Mouse (Mus musculus) lung, postnatal 14 days (tissue): ENCODE measurements at regions not wholly inside any gene's neighbourhood (a gene's known extent, or its start where the extent isn't known, plus 50 kb on each side); places are given as distances from the start of the nearest gene placed in this dataset.

Source experiments
- DNase-seq: peaks from one replicate; pipeline ENCODE4 v3.0.0; 2021

DNA sequence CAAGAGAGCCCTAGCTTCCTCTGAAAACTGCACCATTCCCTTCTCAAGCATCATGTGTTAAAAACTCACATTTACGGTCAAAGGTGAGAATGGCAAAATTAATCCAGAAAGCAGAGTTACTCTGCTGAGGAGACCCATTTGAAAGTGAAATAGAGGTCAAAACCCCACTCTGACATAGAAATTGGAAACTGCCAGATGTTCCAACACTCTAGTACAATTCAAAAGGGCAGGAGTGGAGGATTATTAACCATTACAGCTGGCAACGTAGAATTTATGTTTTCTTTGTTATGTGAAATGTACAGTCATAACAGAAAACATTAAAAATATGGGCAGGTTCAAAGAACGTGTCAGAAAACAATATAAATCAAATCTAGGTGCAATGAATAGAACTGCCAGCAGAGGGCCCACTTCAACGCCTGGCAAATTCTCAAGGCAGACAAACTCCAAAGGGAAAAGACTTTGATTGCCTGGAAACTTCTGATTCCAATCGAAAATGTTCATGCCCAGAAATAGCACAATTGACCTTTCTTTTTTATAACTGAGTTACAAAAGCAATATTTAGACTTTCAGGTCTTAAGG, 54.2 kb upstream of the Rfpl4b start:
- DNase-seq: peak; percentile 73

DNA sequence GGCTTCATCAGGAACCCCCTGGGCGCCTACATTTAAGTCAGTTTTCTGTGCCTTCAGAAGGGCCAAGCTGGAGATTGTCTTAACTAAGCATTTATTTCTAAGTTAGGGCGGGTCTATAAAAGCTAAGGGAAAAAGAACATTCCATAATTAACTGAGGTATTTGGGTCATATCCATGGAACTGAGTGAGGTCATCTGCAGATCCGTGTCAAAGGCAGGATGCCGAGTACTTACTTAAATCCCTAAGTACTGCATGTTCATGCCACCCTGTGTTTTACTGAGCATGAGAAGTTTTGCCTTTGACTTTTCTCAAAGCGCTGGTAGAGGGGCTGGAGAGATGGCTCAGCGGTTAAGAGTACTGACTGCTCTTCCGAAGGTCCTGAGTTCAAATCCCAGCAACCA, 57.7 kb upstream of the Rfpl4b start:
- DNase-seq: no peak

DNA sequence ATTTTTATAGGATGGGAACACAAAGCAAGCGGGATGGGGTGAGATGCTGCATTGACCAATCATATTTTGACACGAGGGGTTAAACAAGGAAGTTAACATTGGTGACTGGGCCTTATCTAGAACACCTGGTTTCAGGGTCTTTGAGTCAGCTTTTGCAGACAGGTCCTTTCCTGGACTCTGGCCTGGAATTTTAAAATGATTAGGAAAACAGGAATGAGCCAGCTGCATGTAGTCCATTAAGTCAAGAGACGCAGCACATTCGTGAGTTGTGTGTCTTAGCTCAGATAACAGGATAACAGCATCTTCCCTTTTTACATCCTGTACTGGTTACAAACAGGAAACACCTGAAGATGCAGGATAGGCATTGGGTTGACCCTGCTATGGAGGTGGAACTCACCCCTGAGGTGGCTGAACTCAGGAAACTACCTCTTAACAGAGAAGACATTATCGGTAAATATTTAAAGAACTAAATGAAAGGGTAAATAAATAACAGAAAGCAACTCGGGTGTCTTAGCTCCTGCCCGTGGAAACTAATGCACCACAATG, 59.1 kb upstream of the Rfpl4b start:
- DNase-seq: no peak

DNA sequence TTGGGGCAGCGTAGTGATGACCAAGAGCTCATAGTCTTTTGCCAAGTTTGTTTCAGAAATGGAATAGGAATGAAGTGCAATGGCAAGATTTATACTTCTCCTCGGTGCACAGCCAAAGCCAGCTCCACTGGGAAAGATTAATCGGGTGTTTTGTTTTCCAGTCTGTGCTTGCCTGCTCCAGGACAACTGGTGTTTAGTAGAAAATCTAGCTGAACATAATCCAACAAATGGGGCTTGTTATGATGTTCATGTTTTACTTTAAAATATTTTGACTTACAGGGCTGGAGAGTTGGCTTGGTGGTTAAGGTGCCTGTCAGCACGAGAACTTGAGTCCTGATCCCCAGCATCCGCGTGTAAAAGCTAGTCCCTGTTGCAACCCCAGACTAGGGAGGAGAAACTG, 60.6 kb upstream of the Rfpl4b start:
- DNase-seq: peak; percentile 37

DNA sequence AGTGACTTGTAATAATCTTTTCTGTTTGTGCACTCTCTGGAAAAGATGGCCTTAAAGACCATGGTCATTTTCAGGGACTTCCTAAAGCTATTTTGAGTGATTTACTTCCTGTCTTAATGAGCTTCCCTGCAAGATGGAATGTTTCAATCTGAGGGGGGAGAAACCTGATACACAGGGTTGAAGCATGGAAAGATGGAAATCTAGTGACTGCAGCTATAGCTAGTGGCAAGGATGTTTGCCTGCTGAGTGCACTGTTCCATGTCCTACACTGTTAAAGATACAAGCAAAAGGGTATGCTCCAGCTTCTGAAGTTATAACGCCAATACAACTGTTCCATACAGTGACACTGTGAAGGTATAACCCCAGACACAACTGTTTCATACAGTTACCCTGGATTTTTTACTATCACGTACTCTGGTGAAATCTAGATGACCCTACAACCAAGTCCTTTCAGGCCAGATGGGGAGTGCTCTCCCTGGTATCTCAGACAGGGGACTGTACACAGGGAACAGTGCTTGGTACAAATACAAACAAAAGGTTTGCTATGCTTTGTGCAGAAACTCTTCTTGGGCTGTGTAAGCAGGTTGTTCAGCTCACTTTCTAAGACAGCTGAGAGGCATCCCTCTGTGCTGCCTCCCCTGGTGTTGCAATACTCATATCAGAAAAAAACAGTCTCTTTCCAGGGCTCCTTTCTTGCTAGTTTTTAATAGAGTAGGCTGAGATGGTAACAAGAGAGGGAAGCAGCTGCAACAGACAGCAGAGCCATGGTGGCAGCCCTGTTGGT, 62.4 kb upstream of the Rfpl4b start:
- DNase-seq: no peak

DNA sequence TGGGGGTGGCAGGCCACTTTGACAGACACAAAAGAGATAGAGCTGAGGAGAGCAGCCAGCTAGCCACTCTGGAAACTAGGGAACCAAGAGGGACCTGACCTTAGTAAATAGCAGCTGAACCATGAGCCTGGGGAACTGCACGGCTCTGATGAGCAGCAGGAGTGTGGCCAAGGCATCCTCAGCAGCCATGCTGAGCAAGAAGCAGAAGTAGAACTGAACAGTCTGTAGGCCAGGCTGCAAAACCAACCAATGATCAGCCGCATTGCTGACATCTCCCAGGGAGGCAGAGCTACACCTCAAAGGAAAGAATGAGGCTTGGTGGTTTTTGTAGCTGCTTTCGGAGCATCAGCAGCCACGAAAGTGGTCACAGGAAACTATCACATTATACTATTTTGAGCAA, 63.1 kb upstream of the Rfpl4b start:
- DNase-seq: no peak

DNA sequence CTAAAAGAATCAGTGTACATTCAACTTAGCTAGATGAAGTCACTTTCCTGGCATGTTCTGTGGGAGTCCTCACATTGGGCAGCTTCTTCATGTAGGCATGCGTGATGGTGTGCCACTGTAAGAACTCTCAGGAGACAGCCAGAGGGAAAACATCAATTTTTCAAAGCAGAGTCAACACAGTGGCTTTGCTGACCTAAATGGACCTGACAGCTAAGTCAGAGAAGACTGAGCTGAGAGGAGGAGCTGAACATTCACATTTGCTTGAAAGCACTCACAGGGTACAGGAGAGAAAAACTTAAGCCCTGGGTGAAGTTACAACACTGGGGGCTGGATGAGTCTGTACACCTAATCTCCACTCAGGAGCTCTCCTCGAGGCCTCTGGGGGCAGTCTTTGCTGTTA, 64.9 kb upstream of the Rfpl4b start:
- DNase-seq: no peak

DNA sequence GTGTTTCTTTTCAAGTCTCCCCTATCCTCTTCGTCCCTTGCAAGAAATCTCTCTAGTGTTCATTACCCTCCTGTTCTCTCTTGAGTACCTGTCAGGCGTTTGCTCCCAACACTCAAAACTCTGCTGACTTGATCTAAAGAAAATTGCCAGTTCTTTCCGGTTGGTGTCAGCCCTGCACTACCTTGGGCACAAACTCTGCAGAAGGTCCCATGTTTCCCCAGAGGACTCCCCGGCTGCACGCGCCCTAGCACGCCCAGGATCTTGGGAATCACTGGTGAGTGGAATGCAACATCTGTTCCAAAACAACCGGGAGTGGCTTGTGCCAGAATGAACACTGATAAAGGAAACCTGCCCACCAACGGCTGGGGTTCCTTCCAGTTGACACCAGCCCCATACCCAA, 66.3 kb upstream of the Rfpl4b start:
- no peak for DNase-seq

DNA sequence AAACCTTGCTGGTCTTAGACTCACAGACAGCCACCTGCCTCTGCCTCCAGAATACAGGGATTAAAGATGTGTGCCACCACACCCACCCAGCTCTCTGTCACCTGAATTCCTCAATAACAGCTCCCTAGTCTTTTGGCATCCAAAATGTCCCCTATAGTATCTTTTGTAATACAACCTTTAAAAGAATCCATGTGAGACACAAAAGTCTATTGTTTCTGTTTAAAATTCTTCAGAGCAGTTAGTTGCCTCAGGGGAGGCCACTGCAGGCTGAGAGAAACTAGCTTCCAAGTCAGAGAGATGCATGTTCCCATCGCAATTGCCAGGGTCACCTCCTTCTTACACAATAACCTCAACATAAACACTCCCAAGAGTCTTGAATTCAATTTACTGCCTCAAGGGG, 70.6 kb upstream of the Lama4 start:
- DNase-seq: no peak

DNA sequence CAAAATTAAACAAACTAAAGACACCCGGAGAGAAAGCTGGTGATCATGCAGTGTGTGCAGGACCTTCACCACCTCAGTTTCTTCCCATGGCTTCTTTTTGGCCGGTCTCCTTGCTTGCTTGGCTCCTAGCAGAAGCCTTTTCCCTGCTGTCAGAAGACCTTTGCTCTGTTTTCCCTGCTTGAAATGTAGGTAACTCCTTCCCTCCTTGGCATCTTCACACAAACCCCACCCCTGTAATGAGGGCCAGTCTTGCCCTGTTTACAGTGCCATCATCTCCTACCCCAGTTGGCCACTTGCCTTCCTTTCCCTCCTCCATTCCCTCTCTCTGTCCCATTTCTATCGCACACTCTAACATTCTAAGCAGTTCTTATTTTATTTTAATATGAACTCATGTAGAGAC, 69.7 kb upstream of the Lama4 start:
- DNase-seq: no peak

DNA sequence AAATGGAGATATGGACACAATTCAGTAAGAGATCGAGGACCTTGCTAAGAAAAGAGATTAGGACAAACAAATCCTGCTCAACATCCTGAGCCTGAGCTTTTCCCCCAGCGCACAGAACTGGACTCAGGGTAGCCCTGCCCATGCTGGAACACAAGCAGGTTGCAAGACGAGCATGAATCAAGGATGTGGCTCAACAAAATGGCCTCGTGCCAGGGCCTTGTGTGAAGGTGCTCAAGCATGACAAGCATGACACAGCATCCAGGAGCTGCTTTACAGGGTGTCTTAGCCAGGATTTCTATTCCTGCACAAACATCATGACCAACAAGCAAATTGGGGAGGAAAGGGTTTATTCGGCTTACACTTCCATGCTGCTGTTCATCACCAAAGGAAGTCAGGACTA, 67.7 kb upstream of the Lama4 start:
- no peak for DNase-seq

DNA sequence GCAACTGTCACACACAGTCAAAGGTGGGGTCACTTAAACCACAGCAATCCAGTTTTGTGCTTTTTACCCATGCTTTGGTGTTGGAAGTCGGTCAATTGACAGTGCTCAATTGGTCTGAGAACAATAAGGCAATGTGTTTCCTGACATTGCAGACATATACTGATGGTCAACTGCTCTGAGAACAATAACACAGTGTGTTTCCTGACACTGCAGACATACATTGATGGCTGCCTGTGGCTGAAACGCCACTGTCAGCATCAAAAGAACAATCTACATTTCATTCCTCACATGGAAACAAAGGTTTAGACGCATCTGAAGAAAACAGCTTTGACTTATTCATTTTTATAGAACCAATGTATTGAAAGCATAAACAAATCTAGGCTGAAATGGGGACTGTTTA, 59.2 kb upstream of the Lama4 start:
- no peak for DNase-seq

DNA sequence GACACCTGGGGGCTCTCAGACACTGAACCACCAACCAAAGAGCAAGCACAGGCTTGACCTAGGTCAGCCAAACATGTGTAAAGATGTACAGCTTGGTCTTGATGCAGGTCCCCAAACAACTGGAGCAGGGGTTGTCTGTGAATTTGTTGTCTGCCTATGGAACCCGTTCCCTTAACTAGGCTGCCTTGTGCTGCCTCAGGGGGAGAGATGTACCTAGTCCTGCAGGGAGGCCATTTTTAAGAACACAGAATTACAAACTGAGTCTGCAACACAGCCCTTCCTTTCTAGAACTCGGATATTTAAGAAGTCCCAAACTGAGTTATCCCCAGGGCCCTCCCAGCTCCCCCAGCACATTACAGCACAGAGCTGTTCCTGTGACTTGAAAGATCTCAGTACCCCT, 57.5 kb upstream of the Lama4 start:
- no peak for DNase-seq

DNA sequence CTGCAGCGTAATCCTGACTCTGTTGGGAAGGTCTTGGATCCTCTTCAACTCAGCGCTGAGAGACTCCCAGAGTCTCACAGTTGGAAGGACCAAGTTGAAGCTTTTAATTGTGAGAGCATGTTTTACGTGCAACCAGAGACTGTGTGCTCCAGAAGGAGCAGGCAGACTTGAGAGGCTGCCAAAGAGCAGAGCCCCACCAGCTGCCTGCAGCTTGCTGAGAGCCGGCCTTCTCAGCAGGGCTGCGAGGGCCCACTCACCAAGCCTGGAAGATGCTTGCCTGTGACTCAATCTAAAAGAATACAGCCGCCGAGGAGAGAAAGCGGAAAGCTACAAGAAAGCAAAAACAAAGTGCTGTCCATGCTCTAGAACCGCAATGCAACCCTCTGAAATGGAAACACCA, 57.0 kb upstream of the Lama4 start:
- DNase-seq: peak; percentile 77

DNA sequence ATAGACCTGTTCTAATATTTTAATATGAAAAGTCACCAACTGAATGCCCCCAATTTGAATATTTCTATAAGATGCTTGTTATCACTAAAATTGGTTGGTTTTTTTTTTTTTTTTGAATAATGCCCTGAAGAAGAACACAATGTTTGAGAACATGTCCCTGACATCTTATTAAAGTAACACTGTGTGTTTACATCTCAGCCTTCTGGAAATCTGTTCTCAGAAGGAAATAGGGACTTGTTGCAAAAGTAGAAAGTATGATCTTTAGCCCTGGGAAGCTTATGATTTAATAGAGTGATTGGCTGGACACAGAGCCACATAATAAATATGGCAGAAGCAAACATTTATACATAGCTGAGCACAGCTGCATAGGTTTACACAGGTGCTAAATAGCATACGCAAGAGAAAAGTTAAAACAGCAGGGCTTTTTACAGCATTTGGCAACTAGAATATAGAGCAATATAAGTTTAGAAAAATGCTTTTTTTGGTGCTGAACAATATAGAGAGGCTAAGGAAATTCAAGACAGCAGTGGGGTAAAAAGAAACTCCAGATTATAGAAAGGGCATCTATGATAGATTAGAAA, 56.1 kb upstream of the Lama4 start:
- DNase-seq: no peak

DNA sequence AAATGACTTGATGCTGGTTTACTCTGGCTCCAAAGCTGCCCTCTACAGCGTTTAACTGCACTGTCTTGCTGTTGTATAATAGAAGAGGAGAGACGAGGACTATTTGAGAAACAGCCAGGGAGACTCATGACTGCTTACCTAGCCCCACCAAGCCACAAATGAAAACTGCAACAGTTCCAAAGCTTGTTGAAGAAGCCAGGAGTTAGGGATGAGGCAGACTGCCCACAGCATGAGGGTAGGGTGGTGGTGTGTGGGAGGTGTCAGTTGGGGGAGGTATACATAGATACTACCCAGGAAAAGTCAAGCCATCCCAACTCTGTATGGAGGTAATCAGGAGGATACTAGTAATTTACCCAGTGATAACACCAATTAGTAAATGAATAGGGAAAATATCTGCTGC, 55.5 kb upstream of the Lama4 start:
- DNase-seq: no peak

DNA sequence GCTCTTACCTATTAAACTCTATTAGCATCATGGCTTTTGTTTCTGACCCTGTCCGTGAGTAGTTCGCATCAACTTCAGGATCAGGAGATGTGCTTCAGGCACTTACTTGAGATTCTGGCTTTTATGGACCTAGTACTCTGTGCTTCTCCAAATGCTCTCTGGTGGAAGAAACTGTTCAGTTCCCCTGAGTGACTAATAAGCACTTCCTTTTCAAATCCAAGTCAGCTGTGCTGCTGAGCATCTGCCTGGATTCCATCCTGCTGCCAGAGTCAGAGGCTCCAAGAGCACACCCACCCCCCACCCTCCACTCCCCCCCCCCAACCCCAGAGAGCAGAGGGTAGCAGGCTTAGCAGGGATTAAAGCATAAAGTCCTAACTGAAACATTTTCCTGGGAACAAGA, 52.3 kb upstream of the Lama4 start:
- no peak for DNase-seq
